Mouse (Mus musculus) forebrain, embryonic 13.5 days (tissue): ENCODE results near the gene Prpf31. TPM values are rescaled to one million over a fixed set of nuclear protein-coding genes. Genes with fewer than 3 reads are reported as not detected.
A peak's percentile ranks its signal among the peaks of the same experiment; 100 is the strongest.

Experiments used
- ATAC-seq: fragments of 200-750 bp; cut with Nextera tagmentation; 2 replicates; pipeline ENCODE4 v1.8.0; 2017
- H3K27ac ChIP-seq: fragments of 300-500 bp; sonication (generic); 2 replicates; pipeline ENCODE4 v1.5.1; 2015; ENCODE audit warnings: inconsistent platforms, mild to moderate bottlenecking, moderate library complexity
- H3K27me3 ChIP-seq: fragments of 300-500 bp; sonication (generic); 2 replicates; pipeline ENCODE4 v1.6.1; 2015; ENCODE audit warnings: mild to moderate bottlenecking, inconsistent platforms
- H3K36me3 ChIP-seq: fragments of 300-500 bp; sonication (generic); 2 replicates; pipeline ENCODE4 v1.6.1; 2015; ENCODE audit warnings: mild to moderate bottlenecking, inconsistent platforms; ENCODE audit not compliant: poor library complexity, severe bottlenecking
- H3K4me1 ChIP-seq: fragments of 300-500 bp; sonication (generic); 2 replicates; pipeline ENCODE4 v1.6.1; 2015; ENCODE audit warnings: inconsistent platforms
- H3K4me2 ChIP-seq: fragments of 300-500 bp; sonication (generic); 2 replicates; pipeline ENCODE4 v1.6.1; 2015; ENCODE audit warnings: inconsistent platforms, mild to moderate bottlenecking, moderate library complexity
- H3K4me3 ChIP-seq: fragments of 300-500 bp; sonication (generic); 2 replicates; pipeline ENCODE4 v1.5.1; 2015; ENCODE audit warnings: mild to moderate bottlenecking, inconsistent platforms
- H3K9ac ChIP-seq: fragments of 300-500 bp; sonication (generic); 2 replicates; pipeline ENCODE4 v1.6.1; 2015; ENCODE audit warnings: mild to moderate bottlenecking, inconsistent platforms
- H3K9me3 ChIP-seq: fragments of 300-500 bp; sonication (generic); replicated peaks from 2 replicates; pipeline ENCODE4 v1.6.1; 2016; ENCODE audit warnings: inconsistent platforms
- WGBS: fragments of 180-500 bp; shearing (Covaris S2); methylation state at CpG from one replicate; pipeline ENCODE4 v1.1.7; 2015; 5-methylcytosine and 5-hydroxymethylcytosine counted together
- polyA plus RNA-seq: library from polyadenylated mRNA; unstranded; fragments of >200 nt; fragmentation: Nextera tagmentation; extraction: Ambion mirVana; gene quantifications from 2 replicates; pipeline ENCODE4 v1.2.1, GENCODE M21; 2015

The Prpf31 gene
- polyA plus RNA-seq, 1 experiment from 2014 or later = 134 TPM

DNA sequence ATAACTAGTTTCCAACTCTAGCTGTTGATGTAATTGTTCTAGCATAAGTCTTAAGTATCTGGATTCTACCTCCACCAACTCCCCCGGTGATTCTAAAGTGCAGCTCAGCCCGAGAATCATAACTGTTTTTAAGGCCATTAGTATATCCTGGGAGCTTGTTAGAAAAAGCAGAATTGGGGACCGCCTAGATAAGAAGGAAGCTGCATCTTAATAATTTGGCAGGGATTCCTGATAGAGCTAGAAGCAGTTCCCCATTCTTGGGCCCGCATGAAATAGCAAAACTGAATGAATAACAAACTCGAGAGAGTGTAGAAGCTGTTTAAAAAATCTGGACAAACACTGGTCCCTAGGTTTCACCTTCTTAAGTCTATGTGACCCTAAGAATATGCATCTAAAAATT is 13.6 kb downstream of the Prpf31 start:
- H3K9ac ChIP-seq = no peak overlapping the region
- peak overlapping the region; percentile 93; the same call in 1 of the 2 replicates for H3K4me2 ChIP-seq
- no peaks in the 10 kb centered on the region for H3K27me3 ChIP-seq
- peaks cover 30% of the 10 kb centered on the region for H3K4me1 ChIP-seq
- no peaks in the 10 kb centered on the region for H3K9me3 ChIP-seq
- no peak for ATAC-seq
- WGBS = 75% methylated on average over 5 of the region's 5 CpGs
- no peak overlapping the region for H3K27ac ChIP-seq
- peaks cover 46% of the 10 kb centered on the region for H3K36me3 ChIP-seq
- H3K4me3 ChIP-seq = no peak overlapping the region

DNA sequence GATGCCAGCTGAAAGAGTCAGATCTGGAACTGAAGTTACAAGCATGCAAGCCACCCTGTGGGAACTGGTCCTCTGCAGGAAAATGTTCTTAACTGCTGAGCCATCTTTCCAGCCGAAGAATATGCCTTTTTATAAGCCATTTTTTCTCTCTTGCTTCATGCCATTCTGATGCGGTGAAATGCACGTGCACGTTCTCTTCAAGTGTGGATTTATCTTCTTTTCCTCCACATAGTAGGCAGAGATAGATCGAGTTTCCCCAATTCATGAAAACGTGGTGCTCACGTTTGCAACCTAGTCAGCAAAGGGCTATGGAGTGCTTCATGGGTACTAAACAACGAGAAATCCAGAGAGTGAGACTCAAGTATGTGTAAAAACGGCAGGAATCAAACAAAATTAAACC is 14.1 kb downstream of the Prpf31 start:
- Histone ChIP-seq H3K9ac (0 out of 2 replicates have a peak overlapping the region, but pooled peaks have one; percentile 1), H3K9me3 (no peaks in the 10 kb centered on the region), H3K36me3 (peaks cover 42% of the 10 kb centered on the region), H3K4me2 (peak overlapping the region; percentile 93), H3K4me3 (peak overlapping the region; percentile 95), H3K27ac (no peak overlapping the region), H3K27me3 (no peaks in the 10 kb centered on the region), H3K4me1 (peaks cover 34% of the 10 kb centered on the region)
- ATAC-seq = no peak
- 24% methylated on average over 9 of the region's 9 CpGs for WGBS

- H3K9me3 ChIP-seq = no peaks in the 10 kb centered on the region
- peak overlapping the region; percentile 95 for H3K4me3 ChIP-seq
- 0 out of 2 replicates have a peak overlapping the region, but pooled peaks have one; percentile 1 for H3K9ac ChIP-seq
- H3K4me2 ChIP-seq = peak overlapping the region; percentile 93
- H3K36me3 ChIP-seq = peaks cover 38% of the 10 kb centered on the region
- 1% methylated on average over 11 of the region's 11 CpGs for WGBS
- peak overlapping the region; percentile 97; the same call in 1 of the 2 replicates for H3K27ac ChIP-seq
- H3K4me1 ChIP-seq = peaks cover 38% of the 10 kb centered on the region
- no peaks in the 10 kb centered on the region for H3K27me3 ChIP-seq
- no peak for ATAC-seq
These were observed 14.5 kb downstream of the Prpf31 start for GRCm38 (mm10) chr7:3644348-3644671.

- under 1% methylated on average over 58 of the region's 58 CpGs for WGBS
- no peaks in the 10 kb centered on the region for H3K27me3 ChIP-seq
- peak within 1 kb of the TSS; percentile 95 for H3K4me3 ChIP-seq
- H3K36me3 ChIP-seq = peaks cover 32% of the 10 kb centered on the region
- peak; percentile 98 for ATAC-seq
- no peaks in the 10 kb centered on the region for H3K9me3 ChIP-seq
- peaks cover 43% of the 10 kb centered on the region for H3K4me1 ChIP-seq
- peak within 1 kb of the TSS; percentile 99 for H3K9ac ChIP-seq
- peak within 1 kb of the TSS; percentile 97 for H3K27ac ChIP-seq
- peak within 1 kb of the TSS; percentile 93 for H3K4me2 ChIP-seq
These were observed 15.1 kb downstream of the Prpf31 start, which contains the start of gene Cnot3 for GRCm38 (mm10) chr7:3644672-3645487. TSS of gene Cnot3 (plus strand) at chr7:3645268.

DNA sequence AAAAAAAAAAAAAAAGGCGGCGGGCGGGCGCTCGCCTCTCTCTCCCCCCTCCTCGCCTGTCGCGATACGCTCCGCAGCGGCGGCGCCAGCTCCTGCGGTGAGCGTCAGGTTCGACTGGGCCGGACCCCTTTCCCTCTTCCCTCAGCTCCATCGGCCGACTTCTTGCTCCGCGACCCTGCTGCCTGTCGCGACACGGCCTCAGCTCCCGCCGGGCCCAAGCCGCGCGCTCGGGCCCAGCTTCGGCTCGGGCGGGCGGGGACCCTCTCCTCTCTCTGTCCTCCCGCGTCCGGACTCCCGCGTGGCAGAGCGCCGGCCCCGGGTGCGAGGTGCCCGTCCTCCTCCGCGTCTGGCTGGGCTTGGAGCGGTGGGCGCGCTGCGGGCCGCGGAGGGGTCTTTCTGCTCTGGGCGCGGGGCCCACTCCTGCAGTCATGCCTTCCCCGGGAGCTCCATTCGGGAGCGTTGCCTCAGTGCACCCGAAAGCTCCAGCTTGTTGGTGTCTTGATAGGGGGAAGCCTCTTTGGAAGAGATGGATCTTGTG is 15.8 kb downstream of the Prpf31 start:
- H3K4me1 ChIP-seq = peaks cover 43% of the 10 kb centered on the region
- H3K9ac ChIP-seq = peak overlapping the region; percentile 99
- H3K27ac ChIP-seq = peak overlapping the region; percentile 97
- no peak; the same call in 1 of the 2 replicates for ATAC-seq
- H3K36me3 ChIP-seq = peaks cover 31% of the 10 kb centered on the region
- H3K9me3 ChIP-seq = no peaks in the 10 kb centered on the region
- H3K4me3 ChIP-seq = peak overlapping the region; percentile 95
- peak overlapping the region; percentile 93 for H3K4me2 ChIP-seq
- no peaks in the 10 kb centered on the region for H3K27me3 ChIP-seq
- WGBS = under 1% methylated on average over 51 of the region's 58 CpGs

DNA sequence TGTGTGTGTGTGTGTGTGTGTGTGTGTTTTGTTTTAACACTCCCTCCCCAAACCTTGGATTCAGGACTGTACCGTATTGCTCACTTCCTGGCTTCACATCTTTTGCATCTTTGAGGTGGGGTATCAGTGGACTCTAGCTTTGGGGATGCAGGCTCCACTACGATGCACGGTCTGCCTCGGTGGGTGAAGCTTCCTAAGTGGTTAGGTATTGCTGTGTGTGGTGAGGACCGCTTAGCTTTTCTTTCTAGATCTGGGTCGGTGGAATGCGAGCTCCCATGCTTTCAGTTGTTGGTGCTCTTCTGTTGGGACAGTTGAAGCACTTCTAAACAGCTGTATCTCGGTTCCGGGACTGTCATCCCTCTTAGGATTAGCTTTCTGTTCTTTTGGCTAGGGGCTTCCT is 16.4 kb downstream of the Prpf31 start:
- Histone ChIP-seq H3K4me1 (peaks cover 43% of the 10 kb centered on the region), H3K27ac (peak overlapping the region; percentile 97), H3K36me3 (peaks cover 31% of the 10 kb centered on the region), H3K4me3 (peak overlapping the region; percentile 95), H3K9ac (peak overlapping the region; percentile 99), H3K9me3 (no peaks in the 10 kb centered on the region), H3K27me3 (no peaks in the 10 kb centered on the region), H3K4me2 (peak overlapping the region; percentile 93)
- WGBS = 18% methylated on average over 9 of the region's 9 CpGs
- no peak for ATAC-seq

GRCm38 (mm10) chr7:3646641-3647040 is 16.9 kb downstream of the Prpf31 start:
- Histone ChIP-seq H3K27me3 (no peaks in the 10 kb centered on the region), H3K27ac (no peak overlapping the region), H3K36me3 (peaks cover 32% of the 10 kb centered on the region), H3K9me3 (no peaks in the 10 kb centered on the region), H3K9ac (peak overlapping the region; percentile 99), H3K4me1 (peaks cover 43% of the 10 kb centered on the region), H3K4me3 (peak overlapping the region; percentile 95), H3K4me2 (peak overlapping the region; percentile 93)
- ATAC-seq = no peak
- WGBS = 64% methylated on average over 4 of the region's 4 CpGs

DNA sequence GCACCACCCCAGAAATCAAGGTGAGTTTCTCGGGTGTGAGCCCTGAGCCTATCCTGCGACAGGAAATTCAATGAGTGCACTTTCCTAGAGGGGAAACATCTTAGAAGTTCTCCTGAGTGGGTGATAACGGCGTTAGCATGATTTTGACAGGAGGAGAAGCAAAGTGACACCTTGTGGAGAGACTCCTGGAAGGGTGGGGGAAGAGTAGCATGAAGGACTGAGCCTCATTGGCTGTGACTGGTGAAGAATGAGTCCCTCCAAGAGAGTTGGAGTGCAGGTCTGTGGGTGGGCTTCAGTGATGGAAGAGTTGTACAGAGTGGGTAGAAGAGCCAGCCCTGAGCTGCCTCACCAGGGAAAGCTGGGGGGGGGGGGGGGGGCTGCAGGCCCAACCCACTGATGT is 27.2 kb downstream of the Prpf31 start:
- peaks cover 98% of the 10 kb centered on the region for H3K36me3 ChIP-seq
- ATAC-seq = no peak
- WGBS = 93% methylated on average over 4 of the region's 4 CpGs
- H3K9me3 ChIP-seq = no peaks in the 10 kb centered on the region
- H3K27me3 ChIP-seq = no peaks in the 10 kb centered on the region
- H3K9ac ChIP-seq = no peak overlapping the region
- no peak overlapping the region for H3K4me2 ChIP-seq
- no peak overlapping the region for H3K27ac ChIP-seq
- H3K4me3 ChIP-seq = no peak overlapping the region
- no peaks in the 10 kb centered on the region for H3K4me1 ChIP-seq

DNA sequence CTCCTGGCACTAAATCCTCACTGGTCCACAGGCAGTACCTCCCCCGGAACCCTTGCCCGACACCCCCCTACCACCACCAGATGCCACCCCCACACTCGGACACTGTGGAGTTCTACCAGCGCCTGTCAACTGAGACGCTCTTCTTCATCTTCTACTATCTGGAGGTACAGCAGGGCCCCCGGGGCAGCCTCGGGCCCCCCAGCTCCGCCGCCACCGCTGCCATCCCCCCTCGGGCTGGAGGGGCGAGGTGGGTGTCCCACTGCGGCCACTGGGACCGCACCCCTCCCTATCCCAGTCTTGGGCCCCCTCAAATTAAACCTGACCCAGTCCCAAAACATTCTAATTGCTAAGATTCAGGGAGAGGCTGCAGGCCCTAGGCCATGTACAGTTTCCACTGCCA is 28.8 kb downstream of the Prpf31 start:
- Histone ChIP-seq H3K9ac (no peak overlapping the region), H3K4me2 (no peak overlapping the region), H3K27me3 (no peaks in the 10 kb centered on the region), H3K27ac (no peak overlapping the region), H3K4me1 (peaks cover 6% of the 10 kb centered on the region), H3K36me3 (peaks cover 97% of the 10 kb centered on the region), H3K9me3 (no peaks in the 10 kb centered on the region), H3K4me3 (no peak overlapping the region)
- ATAC-seq = no peak
- WGBS = 93% methylated on average over 14 of the region's 14 CpGs

DNA sequence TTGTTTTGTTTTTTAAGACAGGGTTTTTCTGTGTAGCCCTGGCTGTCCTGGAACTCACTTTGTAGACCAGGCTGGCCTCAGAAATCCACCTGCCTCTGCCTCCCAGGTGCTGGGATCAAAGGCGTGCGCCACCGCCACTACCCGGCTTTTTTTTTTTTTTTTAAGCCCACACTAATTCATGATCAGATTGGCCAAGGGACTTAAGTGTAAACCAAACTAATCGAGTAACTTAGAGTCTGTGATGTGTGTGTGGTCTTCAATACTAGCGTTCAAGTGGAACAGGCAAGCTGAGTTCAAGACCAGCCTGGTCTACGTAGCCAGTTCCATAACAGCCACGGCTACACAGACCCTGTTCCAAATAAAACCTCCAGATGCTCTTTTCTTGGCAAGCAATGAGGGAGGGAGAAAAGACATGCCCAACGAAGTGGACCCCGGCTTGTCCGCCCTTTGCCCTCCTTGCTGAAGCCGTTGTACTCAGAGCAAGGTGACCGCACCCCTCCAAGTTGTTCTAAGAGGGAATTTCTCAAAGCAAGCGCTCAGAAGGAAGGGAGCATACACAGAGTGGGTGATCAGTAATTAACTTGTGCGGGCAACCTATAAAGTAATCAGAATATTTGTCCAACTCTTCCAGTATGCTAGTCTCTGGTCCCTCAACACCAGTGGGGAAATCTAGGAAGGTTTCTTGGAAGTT is 34.9 kb downstream of the Prpf31 start:
- peaks cover 38% of the 10 kb centered on the region for H3K36me3 ChIP-seq
- no peaks in the 10 kb centered on the region for H3K27me3 ChIP-seq
- peak overlapping the region; percentile 66 for H3K4me2 ChIP-seq
- WGBS = 31% methylated on average over 15 of the region's 15 CpGs
- H3K9me3 ChIP-seq = no peaks in the 10 kb centered on the region
- peak overlapping the region; percentile 55 for H3K27ac ChIP-seq
- H3K4me3 ChIP-seq = peak overlapping the region; percentile 61
- H3K4me1 ChIP-seq = peaks cover 23% of the 10 kb centered on the region
- ATAC-seq = peak; percentile 7
- peak overlapping the region; percentile 74 for H3K9ac ChIP-seq

GRCm38 (mm10) chr7:3665215-3666114 is 35.7 kb downstream of the Prpf31 start, which contains the start of gene Leng1:
TSS of gene Leng1 (minus strand) at chr7:3665840.
- H3K9ac ChIP-seq = peak within 1 kb of the TSS; percentile 74
- ATAC-seq = peak; percentile 99
- 4% methylated on average over 45 of the region's 45 CpGs for WGBS
- H3K27ac ChIP-seq = peak within 1 kb of the TSS; percentile 64
- H3K9me3 ChIP-seq = no peaks in the 10 kb centered on the region
- peak within 1 kb of the TSS; percentile 66 for H3K4me2 ChIP-seq
- H3K36me3 ChIP-seq = peaks cover 30% of the 10 kb centered on the region
- no peaks in the 10 kb centered on the region for H3K27me3 ChIP-seq
- peaks cover 23% of the 10 kb centered on the region for H3K4me1 ChIP-seq
- peak within 1 kb of the TSS; percentile 61 for H3K4me3 ChIP-seq
